In the genomic region with DNA sequence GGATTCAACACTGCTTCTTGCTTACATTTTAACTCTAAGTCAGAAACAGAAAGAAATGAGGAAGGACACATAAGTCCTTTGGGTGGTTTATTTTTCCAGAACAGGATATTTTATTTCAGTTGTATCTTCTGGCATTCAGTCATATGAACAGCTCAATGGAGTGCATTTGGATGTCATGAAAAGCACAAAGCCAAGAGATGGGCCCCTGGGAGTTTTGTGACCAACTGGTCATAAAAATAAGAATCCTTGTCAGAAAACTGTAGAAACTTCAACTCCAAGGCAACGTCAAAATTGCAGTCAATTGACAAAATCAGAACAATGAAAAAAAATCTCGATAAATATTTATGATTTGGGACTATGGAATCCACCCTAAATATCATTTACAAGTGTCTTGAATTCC, we compare ENCODE assay signal across 19 mouse cellular contexts.
DNase-seq lines count a peak whose midpoint lies in the region.
"Had no signal": no experiment of that assay in that cellular context is flagged by ENCODE, and none has a peak within 500 bp of the region (broad histone marks: within the 10 kb centered on the region; RNA-seq: fewer than 3 reads in every experiment).

No protein-coding gene starts in this region.

- DNase-seq in adrenal gland, postnatal 10 days = peak; percentile 34
- DNase-seq in adrenal gland, adult 2 months = no peak
- DNase-seq in heart, postnatal 10 days = peak; percentile 51 to 58
- DNase-seq in heart, adult 8-10 months (ENCODE audit: low spot score) = no peak
- DNase-seq in adipocyte (ENCODE audit: low spot score) = peak; percentile 4
- DNase-seq in gastrocnemius, postnatal 14 days = peak; percentile 20
- DNase-seq in natural killer cell, adult 2 months (ENCODE audit: low spot score in 2 of 2) = no peak
- DNase-seq in kidney, adult 9 months = no peak
- DNase-seq: cerebellum, adult 18-20 months; embryo, embryonic 11 days; kidney, adult 2 months; layer of hippocampus, adult 9-11 months; liver; lung, adult 2 months; lung, postnatal 10 days; right cerebral cortex, postnatal 25 days; spleen, adult 18-20 months; thymus, adult 18-20 months; thymus, postnatal 36 days had no signal

- intact Hi-C loops in heart, postnatal 10 days (cut with DNase I) = no loop called here
- intact Hi-C loops in gastrocnemius, postnatal 14 days (cut with DNase I; ENCODE audit: low total_unique reads) = loop anchor here (10.0 kb wide), 1 partner anchor 125 kb away; no protein-coding TSS in a partner anchor

Comparison
In these comparisons a context has a peak if more than half of its experiments do, and no peak if none do; other contexts are left out.
1. DNase-seq: peak in adrenal gland, postnatal 10 days (single experiment), heart, postnatal 10 days (2 of 2), adipocyte (single experiment) and gastrocnemius, postnatal 14 days (single experiment); none in adrenal gland, adult 2 months (single experiment), heart, adult 8-10 months (single experiment), natural killer cell, adult 2 months (0 of 2) and kidney, adult 9 months (single experiment).